9 mouse cellular contexts compared by ENCODE assay signal in genomic region chr12:17724412-17725090, GRCm38 (mm10). TPM values are rescaled to one million over a fixed set of nuclear protein-coding genes. Genes with fewer than 3 reads are reported as not detected.
A peak's percentile ranks its signal among the peaks of the same experiment; 100 is the strongest.
DNase-seq lines count a peak whose midpoint lies in the region; ATAC-seq and TF ChIP-seq lines count a peak whose summit lies in the region.
"Had no signal": no experiment of that assay in that cellular context is flagged by ENCODE, and none has a peak within 500 bp of the region (broad histone marks: within the 10 kb centered on the region; RNA-seq: fewer than 3 reads in every experiment).

No protein-coding gene starts in this region.

- H3K27me3 ChIP-seq in kidney, postnatal 0 days (ENCODE audit: insufficient read depth, low read length): no peaks in the 10 kb centered on the region
- no peaks in the 10 kb centered on the region for H3K27me3 ChIP-seq in intestine, postnatal 0 days (replicated peaks; ENCODE audit: control insufficient read depth, insufficient read depth, low read length)
- H3K27me3 ChIP-seq in stomach, embryonic 15.5 days (replicated peaks): no peaks in the 10 kb centered on the region

- H3K4me3 ChIP-seq in kidney, postnatal 0 days (replicated peaks; ENCODE audit: low read depth, low read length): no peak overlapping the region
- H3K4me3 ChIP-seq in intestine, postnatal 0 days (ENCODE audit: low read depth, low read length): no peak overlapping the region
- H3K4me3 ChIP-seq in stomach, embryonic 15.5 days (replicated peaks): no peak overlapping the region
- H3K4me3 ChIP-seq: left cerebral cortex, adult 2 months had no signal

- no peak for TF ChIP-seq CTCF in kidney, postnatal 0 days (IDR thresholded peaks at IDR 0.05; ENCODE audit: low read depth)
- TF ChIP-seq CTCF in intestine, postnatal 0 days (IDR thresholded peaks at IDR 0.05; ENCODE audit: low read depth): peak; percentile 13

- 27% methylated on average over 3 of the region's 3 CpGs for WGBS in kidney, postnatal 0 days
- WGBS in intestine, postnatal 0 days: 41% methylated on average over 3 of the region's 3 CpGs
- 55% methylated on average over 3 of the region's 3 CpGs for WGBS in stomach, embryonic 15.5 days

- H3K36me3 ChIP-seq in kidney, postnatal 0 days (ENCODE audit: insufficient read depth, low read length): no peaks in the 10 kb centered on the region
- H3K36me3 ChIP-seq in intestine, postnatal 0 days (ENCODE audit: control insufficient read depth, insufficient read depth): no peaks in the 10 kb centered on the region
- H3K36me3 ChIP-seq in stomach, embryonic 15.5 days: no peaks in the 10 kb centered on the region

- H3K9ac ChIP-seq in kidney, postnatal 0 days (ENCODE audit: low read depth, low read length): no peak overlapping the region
- H3K9ac ChIP-seq in intestine, postnatal 0 days (ENCODE audit: low read depth, low read length): no peak overlapping the region
- no peak overlapping the region for H3K9ac ChIP-seq in stomach, embryonic 15.5 days

- H3K27ac ChIP-seq in kidney, postnatal 0 days: peak overlapping the region; percentile 57; the same call in 1 of the 2 replicates
- H3K27ac ChIP-seq in intestine, postnatal 0 days (ENCODE audit: low read depth, low read length): peak overlapping the region; percentile 77
- peak overlapping the region; percentile 70 for H3K27ac ChIP-seq in stomach, embryonic 15.5 days
- H3K27ac ChIP-seq: left cerebral cortex, adult 2 months had no signal

- no peak for ATAC-seq in kidney, postnatal 0 days (replicated peaks; ENCODE audit: low FRiP score, low read depth)
- peak; percentile 70 for ATAC-seq in activated CD4-positive, CD25-positive, alpha-beta regulatory T cell, adult 4 months
- ATAC-seq in intestine, postnatal 0 days: peak; percentile 83
- ATAC-seq in stomach, embryonic 15.5 days (ENCODE audit: insufficient read depth, low FRiP score, low read depth): peak; percentile 74

- DNase-seq in kidney, postnatal 0 days (ENCODE audit: low spot score): no peak
- DNase-seq in kidney, adult 9 months: no peak
- no peak for DNase-seq in left cerebral cortex, adult 18-20 months (ENCODE audit: low spot score in 2 of 2)
- no peak for DNase-seq in gastrocnemius, adult 8-10 months (ENCODE audit: low spot score in 2 of 2)
- DNase-seq: heart, adult 11 months had no signal

- no peak overlapping the region for H3K4me2 ChIP-seq in kidney, postnatal 0 days (ENCODE audit: low read length)
- H3K4me2 ChIP-seq in intestine, postnatal 0 days (replicated peaks; ENCODE audit: low read depth): no peak overlapping the region
- H3K4me2 ChIP-seq in stomach, embryonic 15.5 days: no peak overlapping the region

- H3K4me1 ChIP-seq in kidney, postnatal 0 days (replicated peaks; ENCODE audit: insufficient read depth, low read length): peaks cover 27% of the 10 kb centered on the region
- peaks cover 21% of the 10 kb centered on the region for H3K4me1 ChIP-seq in intestine, postnatal 0 days (replicated peaks; ENCODE audit: control insufficient read depth, insufficient read depth, low read length)
- H3K4me1 ChIP-seq in stomach, embryonic 15.5 days: peaks cover 39% of the 10 kb centered on the region

- no peaks in the 10 kb centered on the region for H3K9me3 ChIP-seq in kidney, postnatal 0 days (replicated peaks; ENCODE audit: low read length)
- no peaks in the 10 kb centered on the region for H3K9me3 ChIP-seq in intestine, postnatal 0 days (ENCODE audit: control insufficient read depth)
- H3K9me3 ChIP-seq in stomach, embryonic 15.5 days: no peaks in the 10 kb centered on the region

RNA-seq across cellular contexts. Expression of gene Hpcal1, which starts 33.9 kb away (rescaled TPM):
- polyA plus RNA-seq in kidney, postnatal 0 days (2015; fragmentation: Nextera tagmentation; extraction: Ambion mirVana): 70.6 and 71.0 TPM in 2 replicates
- 10 to 100 TPM; 59.7 to 63.6 TPM for polyA plus RNA-seq in activated CD4-positive, CD25-positive, alpha-beta regulatory T cell, adult 4 months (2017; shearing (Covaris generic))
- 32.3 and 35.4 TPM in 2 replicates for polyA plus RNA-seq in intestine, postnatal 0 days (2015; fragmentation: Nextera tagmentation; extraction: Ambion mirVana)
- 61.0 and 62.7 TPM in 2 replicates for polyA plus RNA-seq in stomach, embryonic 15.5 days (2015; fragmentation: Nextera tagmentation; extraction: Ambion mirVana)
- total RNA-seq in left cerebral cortex, adult 18-20 months (2021): 10 to 100 TPM; 80.0 to 93.6 TPM
- total RNA-seq in gastrocnemius, adult 8-10 months (2022): 1 to 10 TPM; 3.4 to 3.9 (median 3.5) TPM
